Mouse (Mus musculus) kidney, embryonic 14.5 days (tissue): ENCODE measurements around the gene Lrrc2. TPM values are rescaled to one million over a fixed set of nuclear protein-coding genes. Genes with fewer than 3 reads are reported as not detected.

Experiments used
- ATAC-seq: fragments of 200-750 bp; cut with Nextera tagmentation; 2 replicates; pipeline ENCODE4 v1.8.0; 2017; ENCODE audit warnings: moderate number of reproducible peaks, mild to moderate bottlenecking, moderate TSS enrichment, moderate library complexity; ENCODE audit not compliant: low FRiP score, low TSS enrichment
- H3K27ac ChIP-seq: fragments of 300-500 bp; sonication (generic); 2 replicates; pipeline ENCODE4 v1.5.1; 2014; ENCODE audit warnings: low read depth, mild to moderate bottlenecking, low read length, moderate library complexity, mixed read lengths
- H3K27me3 ChIP-seq: fragments of 300-500 bp; sonication (generic); 2 replicates; pipeline ENCODE4 v1.6.1; 2014; ENCODE audit warnings: mild to moderate bottlenecking, low read length; ENCODE audit not compliant: control insufficient read depth, insufficient read depth
- H3K36me3 ChIP-seq: fragments of 300-500 bp; sonication (generic); 2 replicates; pipeline ENCODE4 v1.6.1; 2014; ENCODE audit warnings: low read length, mixed read lengths; ENCODE audit not compliant: control insufficient read depth, insufficient read depth
- H3K4me1 ChIP-seq: fragments of 300-500 bp; sonication (generic); 2 replicates; pipeline ENCODE4 v1.6.1; 2014; ENCODE audit warnings: low read length, mixed read lengths; ENCODE audit not compliant: control insufficient read depth, insufficient read depth
- H3K4me2 ChIP-seq: fragments of 300-500 bp; sonication (generic); replicated peaks from 2 replicates; pipeline ENCODE4 v1.6.1; 2014; ENCODE audit warnings: low read depth, mild to moderate bottlenecking, low read length
- H3K4me3 ChIP-seq: fragments of 300-500 bp; sonication (generic); 2 replicates; pipeline ENCODE4 v1.5.1; 2014; ENCODE audit warnings: mild to moderate bottlenecking, low read length
- H3K9ac ChIP-seq: fragments of 300-500 bp; sonication (generic); 2 replicates; pipeline ENCODE4 v1.6.1; 2014; ENCODE audit warnings: low read depth, mild to moderate bottlenecking, low read length, moderate library complexity
- H3K9me3 ChIP-seq: fragments of 300-500 bp; sonication (generic); 2 replicates; pipeline ENCODE4 v1.6.1; 2016; ENCODE audit warnings: low read length; ENCODE audit not compliant: control insufficient read depth
- WGBS: fragments of 180-500 bp; shearing (Covaris S2); extraction: QIAGEN DNeasy Blood & Tissue Kit; methylation state at CpG from one replicate; pipeline ENCODE4 v1.1.7; 2014; 5-methylcytosine and 5-hydroxymethylcytosine counted together
- polyA plus RNA-seq: library from polyadenylated mRNA; unstranded; fragments of >200 nt; fragmentation: Nextera tagmentation; extraction: Ambion mirVana; gene quantifications from 2 replicates; pipeline ENCODE4 v1.2.1, GENCODE M21; 2014

Gene Lrrc2
- polyA plus RNA-seq, 1 experiment from 2014 or later: 0.15 TPM

GRCm38 (mm10) chr9:110990204-110990603, 38.9 kb downstream of the Lrrc2 start, which contains the start of gene Rtp3:
Rtp3 (minus strand) TSS chr9:110990583.
- Histone ChIP-seq H3K4me3 (no peak within 1 kb of the TSS), H3K4me1 (no peaks in the 10 kb centered on the region), H3K36me3 (no peaks in the 10 kb centered on the region), H3K27me3 (no peaks in the 10 kb centered on the region), H3K27ac (no peak within 1 kb of the TSS), H3K9me3 (no peaks in the 10 kb centered on the region), H3K9ac (no peak within 1 kb of the TSS), H3K4me2 (no peak within 1 kb of the TSS)
- 66% methylated on average over 6 of the region's 6 CpGs for WGBS
- ATAC-seq: no peak

GRCm38 (mm10) chr9:110993281-110993709, 42.0 kb downstream of the Lrrc2 start:
- Histone ChIP-seq H3K9ac (no peak overlapping the region), H3K4me3 (no peak overlapping the region), H3K27me3 (no peaks in the 10 kb centered on the region), H3K4me2 (no peak overlapping the region), H3K9me3 (no peaks in the 10 kb centered on the region), H3K4me1 (no peaks in the 10 kb centered on the region), H3K27ac (no peak overlapping the region), H3K36me3 (no peaks in the 10 kb centered on the region)
- no peak for ATAC-seq
- 42% methylated on average over 3 of the region's 3 CpGs for WGBS

GRCm38 (mm10) chr9:110994716-110995172, 43.4 kb downstream of the Lrrc2 start:
- Histone ChIP-seq H3K4me3 (peak overlapping the region; percentile 43), H3K27me3 (no peaks in the 10 kb centered on the region), H3K9ac (0 out of 2 replicates have a peak overlapping the region, but pooled peaks have one; percentile 28), H3K9me3 (no peaks in the 10 kb centered on the region), H3K4me2 (peak overlapping the region; percentile 48), H3K27ac (no peak overlapping the region), H3K36me3 (no peaks in the 10 kb centered on the region), H3K4me1 (no peaks in the 10 kb centered on the region)
- 5% methylated on average over 13 of the region's 13 CpGs for WGBS
- ATAC-seq: peak; percentile 88

GRCm38 (mm10) chr9:110997245-110997644, 45.9 kb downstream of the Lrrc2 start:
- no peak for ATAC-seq
- Histone ChIP-seq H3K4me3 (no peak overlapping the region), H3K4me1 (no peaks in the 10 kb centered on the region), H3K27me3 (no peaks in the 10 kb centered on the region), H3K9me3 (no peaks in the 10 kb centered on the region), H3K36me3 (no peaks in the 10 kb centered on the region), H3K4me2 (no peak overlapping the region), H3K9ac (no peak overlapping the region), H3K27ac (no peak overlapping the region)
- WGBS: 4% methylated on average over 5 of the region's 5 CpGs

- H3K27me3 ChIP-seq: no peaks in the 10 kb centered on the region
- H3K4me1 ChIP-seq: no peaks in the 10 kb centered on the region
- H3K27ac ChIP-seq: no peak overlapping the region
- H3K36me3 ChIP-seq: no peaks in the 10 kb centered on the region
- H3K9me3 ChIP-seq: no peaks in the 10 kb centered on the region
- no peak overlapping the region for H3K4me3 ChIP-seq
- 100% methylated on average over 2 of the region's 2 CpGs for WGBS
- H3K9ac ChIP-seq: no peak overlapping the region
- no peak for ATAC-seq
- H3K4me2 ChIP-seq: no peak overlapping the region
Measured at GRCm38 (mm10) chr9:110999056-110999455, 47.7 kb downstream of the Lrrc2 start.

- 77% methylated on average over 10 of the region's 10 CpGs for WGBS
- H3K9ac ChIP-seq: no peak overlapping the region
- H3K27me3 ChIP-seq: no peaks in the 10 kb centered on the region
- no peak overlapping the region for H3K27ac ChIP-seq
- no peak overlapping the region for H3K4me3 ChIP-seq
- H3K36me3 ChIP-seq: no peaks in the 10 kb centered on the region
- ATAC-seq: no peak
- H3K9me3 ChIP-seq: no peaks in the 10 kb centered on the region
- no peak overlapping the region for H3K4me2 ChIP-seq
- no peaks in the 10 kb centered on the region for H3K4me1 ChIP-seq
Measured at GRCm38 (mm10) chr9:110999856-111000255, 48.5 kb downstream of the Lrrc2 start.

- Histone ChIP-seq H3K36me3 (no peaks in the 10 kb centered on the region), H3K27me3 (no peaks in the 10 kb centered on the region), H3K4me2 (no peak overlapping the region), H3K9me3 (no peaks in the 10 kb centered on the region), H3K4me1 (no peaks in the 10 kb centered on the region), H3K4me3 (no peak overlapping the region), H3K27ac (no peak overlapping the region), H3K9ac (no peak overlapping the region)
- WGBS: 79% methylated on average over 12 of the region's 12 CpGs
- ATAC-seq: no peak
Measured at GRCm38 (mm10) chr9:111001621-111002020, 50.3 kb downstream of the Lrrc2 start.

- Histone ChIP-seq H3K4me3 (no peak overlapping the region), H3K4me1 (no peaks in the 10 kb centered on the region), H3K27ac (no peak overlapping the region), H3K36me3 (no peaks in the 10 kb centered on the region), H3K4me2 (no peak overlapping the region), H3K9ac (no peak overlapping the region), H3K9me3 (no peaks in the 10 kb centered on the region), H3K27me3 (no peaks in the 10 kb centered on the region)
- 92% methylated on average over 9 of the region's 9 CpGs for WGBS
- ATAC-seq: no peak
Measured at GRCm38 (mm10) chr9:111003279-111003678, 51.9 kb downstream of the Lrrc2 start.

- H3K4me2 ChIP-seq: no peak overlapping the region
- ATAC-seq: no peak
- H3K9me3 ChIP-seq: no peaks in the 10 kb centered on the region
- H3K4me3 ChIP-seq: no peak overlapping the region
- H3K9ac ChIP-seq: no peak overlapping the region
- 94% methylated on average over 2 of the region's 2 CpGs for whole genome bisulfite sequencing
- H3K27ac ChIP-seq: no peak overlapping the region
- H3K27me3 ChIP-seq: no peaks in the 10 kb centered on the region
- no peaks in the 10 kb centered on the region for H3K4me1 ChIP-seq
- H3K36me3 ChIP-seq: no peaks in the 10 kb centered on the region
Measured at GRCm38 (mm10) chr9:111006544-111006943, 55.2 kb downstream of the Lrrc2 start.
